Mouse (Mus musculus) liver, adult 2 months (tissue): ENCODE measurements at regions not wholly inside any gene's neighbourhood (a gene's known extent, or its start where the extent isn't known, plus 50 kb on each side); places are given as distances from the start of the nearest gene placed in this dataset.

Source experiments
- CTCF ChIP-seq: fragments of 200-500 bp; IDR thresholded peaks from 2 replicates; pipeline ENCODE4 v1.5.1; 2011; ENCODE audit warnings: low read depth, low read length, control low read depth
- POLR2A ChIP-seq: fragments of 200-500 bp; IDR thresholded peaks from 2 replicates; pipeline ENCODE4 v1.6.1; 2011; ENCODE audit warnings: low read length, control low read depth; ENCODE audit not compliant: insufficient read depth; ENCODE audit errors: extremely low read depth

GRCm38 (mm10) chr10:37315804-37316203, 177.1 kb upstream of the Marcks start:
- TF ChIP-seq CTCF (no peak), POLR2A (no peak)
